Mouse (Mus musculus) cerebellum, postnatal 10 days (tissue): ENCODE measurements at regions not wholly inside any gene's neighbourhood (a gene's known extent, or its start where the extent isn't known, plus 50 kb on each side); places are given as distances from the start of the nearest gene placed in this dataset.

Experiments used
- DNase-seq, 2 experiments: peaks; one replicate each; pipeline ENCODE4 v3.0.0; 2021; ENCODE audit warnings: mixed read lengths in 2 of 2

- peak; percentile 50 to 55 for DNase-seq
Measured at GRCm38 (mm10) chr8:87417466-87417865, 54.9 kb downstream of the Cbln1 start.

GRCm38 (mm10) chr8:87415051-87415630 lies 57.3 kb downstream of the Cbln1 start:
- no peak for DNase-seq

- DNase-seq: no peak
Measured at GRCm38 (mm10) chr8:87389016-87389415, 83.4 kb downstream of the Cbln1 start.

GRCm38 (mm10) chr8:87383527-87384206 lies 88.7 kb downstream of the Cbln1 start:
- DNase-seq: no peak

GRCm38 (mm10) chr8:87382311-87382710 lies 90.1 kb downstream of the Cbln1 start:
- DNase-seq: no peak

GRCm38 (mm10) chr8:87380791-87381190 lies 91.6 kb downstream of the Cbln1 start:
- no peak for DNase-seq

- no peak for DNase-seq
Measured at GRCm38 (mm10) chr8:87379296-87379695, 93.1 kb downstream of the Cbln1 start.

GRCm38 (mm10) chr8:87374044-87374443 lies 98.4 kb downstream of the Cbln1 start:
- DNase-seq: no peak

- no peak for DNase-seq
Measured at GRCm38 (mm10) chr8:87373535-87373934, 98.9 kb downstream of the Cbln1 start.

- DNase-seq: peak in 1 of 2 experiments; percentile 21
Measured at GRCm38 (mm10) chr8:87372061-87372460, 100.3 kb downstream of the Cbln1 start.

GRCm38 (mm10) chr8:87370194-87370593 lies 102.2 kb downstream of the Cbln1 start:
- DNase-seq: no peak

- peak in 1 of 2 experiments; percentile 23 for DNase-seq
Measured at GRCm38 (mm10) chr8:87350471-87350870, 121.9 kb downstream of the Cbln1 start.

GRCm38 (mm10) chr8:87349781-87350181 lies 122.6 kb downstream of the Cbln1 start:
- DNase-seq: peak; percentile 53 to 59

GRCm38 (mm10) chr8:87329371-87329770 lies 143.0 kb downstream of the Cbln1 start:
- no peak for DNase-seq

GRCm38 (mm10) chr8:87314570-87314969 lies 157.8 kb downstream of the Cbln1 start:
- no peak for DNase-seq

- DNase-seq: peak; percentile 84 to 87
Measured at GRCm38 (mm10) chr8:87311282-87311681, 161.1 kb downstream of the Cbln1 start.

- DNase-seq: no peak
Measured at GRCm38 (mm10) chr8:87308311-87308710, 164.1 kb downstream of the Cbln1 start.

- DNase-seq: no peak
Measured at GRCm38 (mm10) chr8:87305001-87305400, 167.4 kb downstream of the Cbln1 start.

GRCm38 (mm10) chr8:87303522-87303921 lies 168.9 kb downstream of the Cbln1 start:
- no peak for DNase-seq

GRCm38 (mm10) chr8:87297761-87298160 lies 174.6 kb downstream of the Cbln1 start:
- DNase-seq: no peak

GRCm38 (mm10) chr8:87297331-87297730 lies 175.1 kb downstream of the Cbln1 start:
- peak; percentile 71 to 82 for DNase-seq

GRCm38 (mm10) chr8:87286059-87286458 lies 186.3 kb downstream of the Cbln1 start:
- peak; percentile 80 to 85 for DNase-seq

GRCm38 (mm10) chr8:87284356-87284755 lies 188.1 kb downstream of the Cbln1 start:
- no peak for DNase-seq

GRCm38 (mm10) chr8:87282511-87282910 lies 189.9 kb downstream of the Cbln1 start:
- peak; percentile 57 to 61 for DNase-seq

GRCm38 (mm10) chr8:87273328-87273727 lies 199.1 kb downstream of the Cbln1 start:
- peak in 1 of 2 experiments; percentile 38 for DNase-seq
